Mouse (Mus musculus): Measurements from ENCODE around the gene Hyal3. TPM values are rescaled to one million over a fixed set of nuclear protein-coding genes. Genes with fewer than 3 reads are reported as not detected.

Gene Hyal3
- polyA plus RNA-seq, 1 experiment from 2014 or later, result 1.4 TPM

GRCm38 (mm10) chr9:107587833-107588639, 7.4 kb downstream of the Hyal3 start:
- peak overlapping the region; percentile 68 for H3K9ac ChIP-seq
- peak overlapping the region; percentile 50; the same call in 1 of the 2 replicates for H3K27ac ChIP-seq (ENCODE audit: low read depth)
- H3K36me3 ChIP-seq (ENCODE audit: insufficient read depth), result peaks cover 49% of the 10 kb centered on the region
- 1% methylated on average over 33 of the region's 33 CpGs for WGBS
- peak overlapping the region; percentile 78 for H3K4me3 ChIP-seq (ENCODE audit: low read depth, low read length)
- ATAC-seq (ENCODE audit: insufficient read depth), result no peak
- DNase-seq, result peak; percentile 73
- peaks cover 8% of the 10 kb centered on the region; the same call in 1 of the 2 replicates for H3K4me1 ChIP-seq (ENCODE audit: insufficient read depth)
- H3K4me2 ChIP-seq, result peak overlapping the region; percentile 96
- TF ChIP-seq CTCF (IDR thresholded peaks at IDR 0.05; ENCODE audit: low read depth), result no peak
- no peaks in the 10 kb centered on the region for H3K27me3 ChIP-seq (ENCODE audit: insufficient read depth, low read length)
- no peaks in the 10 kb centered on the region for H3K9me3 ChIP-seq (ENCODE audit: low read depth, low read length)

- Histone ChIP-seq H3K4me2 (peak overlapping the region; percentile 96), H3K9me3 (ENCODE audit: low read depth, low read length) (no peaks in the 10 kb centered on the region), H3K9ac (no peak overlapping the region), H3K27me3 (ENCODE audit: insufficient read depth, low read length) (no peaks in the 10 kb centered on the region), H3K4me3 (ENCODE audit: low read depth, low read length) (peak overlapping the region; percentile 4; the same call in 1 of the 2 replicates), H3K27ac (ENCODE audit: low read depth) (no peak overlapping the region), H3K36me3 (ENCODE audit: insufficient read depth) (peaks cover 57% of the 10 kb centered on the region), H3K4me1 (ENCODE audit: insufficient read depth) (peaks cover 8% of the 10 kb centered on the region; the same call in 1 of the 2 replicates)
- 79% methylated on average over 25 of the region's 25 CpGs for WGBS
- no peak for DNase-seq
- no peak for ATAC-seq (ENCODE audit: insufficient read depth)
- TF ChIP-seq CTCF (IDR thresholded peaks at IDR 0.05; ENCODE audit: low read depth), result no peak
Observed at GRCm38 (mm10) chr9:107590058-107590772, 9.6 kb downstream of the Hyal3 start.

- Histone ChIP-seq H3K27ac (ENCODE audit: low read depth) (no peak overlapping the region), H3K27me3 (ENCODE audit: insufficient read depth, low read length) (no peaks in the 10 kb centered on the region), H3K4me2 (no peak overlapping the region), H3K4me1 (ENCODE audit: insufficient read depth) (peaks cover 8% of the 10 kb centered on the region; the same call in 1 of the 2 replicates), H3K36me3 (ENCODE audit: insufficient read depth) (peaks cover 57% of the 10 kb centered on the region), H3K4me3 (ENCODE audit: low read depth, low read length) (no peak overlapping the region), H3K9ac (no peak overlapping the region), H3K9me3 (ENCODE audit: low read depth, low read length) (no peaks in the 10 kb centered on the region)
- TF ChIP-seq CTCF (IDR thresholded peaks at IDR 0.05; ENCODE audit: low read depth), result no peak
- DNase-seq (no peak), ATAC-seq (ENCODE audit: insufficient read depth) (no peak)
- WGBS, result 90% methylated on average over 6 of the region's 6 CpGs
Observed at GRCm38 (mm10) chr9:107590773-107591060, 10.1 kb downstream of the Hyal3 start.

- Histone ChIP-seq H3K27ac (ENCODE audit: low read depth) (no peak overlapping the region), H3K4me2 (no peak overlapping the region), H3K4me1 (ENCODE audit: insufficient read depth) (peaks cover 5% of the 10 kb centered on the region; the same call in 1 of the 2 replicates), H3K36me3 (ENCODE audit: insufficient read depth) (peaks cover 57% of the 10 kb centered on the region), H3K4me3 (ENCODE audit: low read depth, low read length) (no peak overlapping the region), H3K9me3 (ENCODE audit: low read depth, low read length) (no peaks in the 10 kb centered on the region), H3K9ac (no peak overlapping the region), H3K27me3 (ENCODE audit: insufficient read depth, low read length) (no peaks in the 10 kb centered on the region)
- ATAC-seq (ENCODE audit: insufficient read depth) (no peak), DNase-seq (no peak)
- WGBS, result 81% methylated on average over 11 of the region's 11 CpGs
- TF ChIP-seq CTCF (IDR thresholded peaks at IDR 0.05; ENCODE audit: low read depth), result no peak
Observed at GRCm38 (mm10) chr9:107593101-107593976, 12.7 kb downstream of the Hyal3 start.

- TF ChIP-seq CTCF (IDR thresholded peaks at IDR 0.05; ENCODE audit: low read depth), result no peak
- Histone ChIP-seq H3K4me2 (no peak overlapping the region), H3K36me3 (ENCODE audit: insufficient read depth) (peaks cover 57% of the 10 kb centered on the region), H3K4me3 (ENCODE audit: low read depth, low read length) (no peak overlapping the region), H3K27ac (ENCODE audit: low read depth) (no peak overlapping the region), H3K4me1 (ENCODE audit: insufficient read depth) (no peaks in the 10 kb centered on the region), H3K9me3 (ENCODE audit: low read depth, low read length) (no peaks in the 10 kb centered on the region), H3K27me3 (ENCODE audit: insufficient read depth, low read length) (no peaks in the 10 kb centered on the region), H3K9ac (no peak overlapping the region)
- ATAC-seq (ENCODE audit: insufficient read depth) (no peak), DNase-seq (no peak)
- WGBS, result 82% methylated on average over 8 of the region's 8 CpGs
Observed at GRCm38 (mm10) chr9:107594281-107595062, 13.9 kb downstream of the Hyal3 start.

All from lung, embryonic 14.5 days (tissue).